Mouse (Mus musculus) ES-E14 (cell line): Measurements from ENCODE around the gene Cd5. TPM values are rescaled to one million over a fixed set of nuclear protein-coding genes. Genes with fewer than 3 reads are reported as not detected.
A peak's percentile ranks its signal among the peaks of the same experiment; 100 is the strongest.

Experiments
- DNase-seq: peaks from one replicate; pipeline ENCODE4 v3.0.0-alpha.2; 2013; ENCODE audit warnings: low read depth, low spot score
- H3K27ac ChIP-seq: 2 replicates; pipeline ENCODE4 v1.5.1; 2012; ENCODE audit warnings: low read depth, mild to moderate bottlenecking, low read length, moderate library complexity, mixed read lengths; ENCODE audit not compliant: poor library complexity, insufficient read depth, severe bottlenecking
- H3K36me3 ChIP-seq: 2 replicates; pipeline ENCODE4 v1.6.1; 2012; ENCODE audit warnings: mild to moderate bottlenecking, low read length, moderate library complexity, mixed read lengths; ENCODE audit not compliant: control insufficient read depth, poor library complexity, insufficient read depth, severe bottlenecking
- H3K4me1 ChIP-seq, 2 experiments: fragments of 150-350 bp in 1 of 2; sonication (generic) in 1 of 2; 2 replicates each; pipeline ENCODE4 v1.6.1; 2012; ENCODE audit warnings: low read length in 2 of 2, mild to moderate bottlenecking in 1 of 2, mixed read lengths in 1 of 2; ENCODE audit not compliant: control insufficient read depth in 2 of 2, insufficient read depth in 2 of 2, poor library complexity in 1 of 2
- H3K4me3 ChIP-seq, 2 experiments: fragments of 150-350 bp in 1 of 2; sonication (generic) in 1 of 2; 2 replicates each; pipeline ENCODE4 v1.5.1; 2012; ENCODE audit warnings: low read length in 2 of 2, low read depth in 1 of 2, mild to moderate bottlenecking in 1 of 2, mixed read lengths in 1 of 2; ENCODE audit not compliant: insufficient read depth in 1 of 2, poor library complexity in 1 of 2, severe bottlenecking in 1 of 2
- H3K9ac ChIP-seq: 2 replicates; pipeline ENCODE4 v1.6.1; 2012; ENCODE audit warnings: low read depth, mild to moderate bottlenecking, low read length, mixed read lengths; ENCODE audit not compliant: poor library complexity, insufficient read depth, severe bottlenecking
- H3K9me3 ChIP-seq: fragments of 150-350 bp; sonication (generic); 2 replicates; pipeline ENCODE4 v1.6.1; 2012; ENCODE audit warnings: low read depth, mild to moderate bottlenecking, low read length; ENCODE audit not compliant: control insufficient read depth, insufficient read depth
- CHD2 ChIP-seq: IDR thresholded peaks from 2 replicates; pipeline ENCODE4 v1.6.1; 2014; ENCODE audit warnings: mild to moderate bottlenecking, low read depth, low read length, inconsistent platforms
- HCFC1 ChIP-seq: IDR thresholded peaks from 2 replicates; pipeline ENCODE4 v1.6.1; 2012; ENCODE audit warnings: low read length, inconsistent platforms, borderline replicate concordance; ENCODE audit not compliant: insufficient read depth
- MAFK ChIP-seq: IDR thresholded peaks from 2 replicates; pipeline ENCODE4 v1.6.1; 2014; ENCODE audit warnings: mild to moderate bottlenecking, low read depth, low read length, inconsistent platforms; ENCODE audit not compliant: insufficient read depth
- ZC3H11A ChIP-seq: IDR thresholded peaks from 2 replicates; pipeline ENCODE4 v1.6.1; 2012; ENCODE audit warnings: low read depth, mild to moderate bottlenecking, inconsistent platforms, low read length, borderline replicate concordance
- ZNF384 ChIP-seq: IDR thresholded peaks from 2 replicates; pipeline ENCODE4 v1.6.1; 2012; ENCODE audit warnings: low read depth, low read length, inconsistent platforms
- in situ Hi-C, 2 experiments: fragments of 600-800 bp; cut with MboI; formaldehyde crosslinking; loops; one replicate each; pipeline ENCODE4 v1.15.1; 2025; ENCODE audit warnings: low sequenced_read_pairs in 2 of 2, inconsistent platforms in 1 of 2; ENCODE audit not compliant: unreplicated experiment in 2 of 2
- total RNA-seq: library from RNA; depleted of rRNA; stranded (reverse); fragments of 300-350 nt; gene quantifications from 2 replicates; pipeline ENCODE4 v1.2.3, GENCODE M21; 2012

Cd5 gene
- total RNA-seq, 1 experiment = not detected

- in situ Hi-C loops = no loop called here
- Histone ChIP-seq H3K9ac (no peak overlapping the region), H3K27ac (no peak overlapping the region), H3K36me3 (no peaks in the 10 kb centered on the region), H3K9me3 (no peaks in the 10 kb centered on the region), H3K4me1 (peaks cover 1 to 6% of the 10 kb centered on the region in 2 experiments; a peak in 2 of 4 replicates), H3K4me3 (no peak overlapping the region)
- DNase-seq = no peak
- TF ChIP-seq ZC3H11A = no peak
Measured at GRCm38 (mm10) chr19:10692361-10692760, 46.4 kb downstream of the Cd5 start.

GRCm38 (mm10) chr19:10691660-10692059 is 47.1 kb downstream of the Cd5 start:
- in situ Hi-C loops = no loop called here
- Histone ChIP-seq H3K9me3 (no peaks in the 10 kb centered on the region), H3K27ac (no peak overlapping the region), H3K36me3 (no peaks in the 10 kb centered on the region), H3K4me3 (no peak overlapping the region), H3K4me1 (peaks cover 1 to 6% of the 10 kb centered on the region in 2 experiments; a peak in 2 of 4 replicates), H3K9ac (no peak overlapping the region)
- DNase-seq = no peak
- TF ChIP-seq ZNF384 (no peak), CHD2 (no peak), MAFK (no peak), ZC3H11A (no peak), HCFC1 (no peak)

- in situ Hi-C loops = no loop called here
- H3K4me3 ChIP-seq = no peak overlapping the region
- DNase-seq = no peak
- H3K9me3 ChIP-seq = no peaks in the 10 kb centered on the region
- peaks cover 1 to 6% of the 10 kb centered on the region in 2 experiments; a peak in 2 of 4 replicates for H3K4me1 ChIP-seq
- no peak overlapping the region for H3K27ac ChIP-seq
- H3K9ac ChIP-seq = no peak overlapping the region
- TF ChIP-seq HCFC1 = no peak
- no peak for TF ChIP-seq ZNF384
- TF ChIP-seq CHD2 = no peak
- no peak for TF ChIP-seq MAFK
- TF ChIP-seq ZC3H11A = no peak
- H3K36me3 ChIP-seq = no peaks in the 10 kb centered on the region
Measured at GRCm38 (mm10) chr19:10691121-10691520, 47.7 kb downstream of the Cd5 start.

GRCm38 (mm10) chr19:10690336-10690735 is 48.5 kb downstream of the Cd5 start:
- Histone ChIP-seq H3K4me1 (peaks cover 1 to 6% of the 10 kb centered on the region in 2 experiments; a peak in 2 of 4 replicates), H3K27ac (no peak overlapping the region), H3K36me3 (no peaks in the 10 kb centered on the region), H3K9ac (no peak overlapping the region), H3K9me3 (no peaks in the 10 kb centered on the region), H3K4me3 (no peak overlapping the region)
- in situ Hi-C loops = no loop called here
- no peak for TF ChIP-seq MAFK
- TF ChIP-seq ZC3H11A = no peak
- TF ChIP-seq CHD2 = no peak
- no peak for TF ChIP-seq HCFC1
- TF ChIP-seq ZNF384 = no peak
- DNase-seq = no peak

- Histone ChIP-seq H3K9me3 (no peaks in the 10 kb centered on the region), H3K27ac (no peak overlapping the region), H3K9ac (peak overlapping the region; percentile 90), H3K4me1 (peaks cover 1 to 6% of the 10 kb centered on the region in 2 experiments; a peak in 2 of 4 replicates), H3K36me3 (no peaks in the 10 kb centered on the region), H3K4me3 (peak overlapping the region; percentile 87 to 92)
- in situ Hi-C loops = no loop called here
- TF ChIP-seq ZC3H11A (no peak), MAFK (no peak), ZNF384 (no peak), HCFC1 (no peak), CHD2 (no peak)
- DNase-seq = no peak
Measured at GRCm38 (mm10) chr19:10689470-10690166, 49.2 kb downstream of the Cd5 start.
